Mouse (Mus musculus) CH12.LX (cell line): ENCODE measurements around the gene Slc4a7. TPM values are rescaled to one million over a fixed set of nuclear protein-coding genes. Genes with fewer than 3 reads are reported as not detected.
A peak's percentile ranks its signal among the peaks of the same experiment; 100 is the strongest.

Experiments
- DNase-seq: peaks from one replicate; pipeline ENCODE4 v3.0.0-alpha.2; 2013; ENCODE audit errors: extremely low read depth
- H3K27ac ChIP-seq: 2 replicates; pipeline ENCODE4 v1.5.1; 2012; ENCODE audit warnings: low read depth, mild to moderate bottlenecking, control low read depth, moderate library complexity; ENCODE audit not compliant: insufficient read depth
- H3K27me3 ChIP-seq: replicated peaks from 2 replicates; pipeline ENCODE3; 2012; ENCODE audit warnings: inconsistent platforms
- H3K36me3 ChIP-seq, 2 experiments: replicated peaks in 1 of 2; 2 replicates each; pipeline versions ENCODE3 to v1.6.1; 2012; ENCODE audit warnings: inconsistent platforms in 1 of 2, low read length in 1 of 2, mild to moderate bottlenecking in 1 of 2, mixed read lengths in 1 of 2, moderate library complexity in 1 of 2; ENCODE audit not compliant: control insufficient read depth in 1 of 2, insufficient read depth in 1 of 2
- H3K4me1 ChIP-seq, 2 experiments: 2 replicates each; pipeline ENCODE4 v1.6.1; 2012; ENCODE audit warnings: inconsistent platforms in 1 of 2, moderate library complexity in 1 of 2; ENCODE audit not compliant: insufficient read depth in 2 of 2, control insufficient read depth in 1 of 2
- H3K4me2 ChIP-seq: 2 replicates; pipeline ENCODE4 v1.6.1; 2012; ENCODE audit warnings: low read depth, mild to moderate bottlenecking, control low read depth; ENCODE audit not compliant: poor library complexity, insufficient read depth, severe bottlenecking
- H3K4me3 ChIP-seq, 3 experiments: fragments of 150-350 bp in 1 of 3; sonication (generic) in 1 of 3; replicated peaks in 1 of 3; 2 replicates each; pipeline versions ENCODE3 to v1.5.1; 2011 to 2012; ENCODE audit warnings: low read depth in 2 of 3, low read length in 2 of 3, mild to moderate bottlenecking in 2 of 3, moderate library complexity in 2 of 3, control low read depth in 1 of 3, improper control_type of control experiment in 1 of 3, inconsistent platforms in 1 of 3, mixed read lengths in 1 of 3; ENCODE audit not compliant: poor library complexity in 1 of 3
- H3K79me2 ChIP-seq: replicated peaks from 2 replicates; pipeline ENCODE4 v1.6.1; 2012; ENCODE audit warnings: mild to moderate bottlenecking, moderate library complexity; ENCODE audit not compliant: control insufficient read depth, poor library complexity, insufficient read depth, severe bottlenecking; ENCODE audit errors: extremely low read depth
- H3K9ac ChIP-seq: 2 replicates; pipeline ENCODE4 v1.6.1; 2012; ENCODE audit warnings: low read depth, mild to moderate bottlenecking, control low read depth, moderate library complexity; ENCODE audit not compliant: insufficient read depth
- H3K9me3 ChIP-seq: replicated peaks from 2 replicates; pipeline ENCODE3; 2012; ENCODE audit warnings: low read length, inconsistent platforms, mixed read lengths
- BHLHE40 ChIP-seq: IDR thresholded peaks from 2 replicates; pipeline ENCODE4 v1.6.1; 2011; ENCODE audit warnings: mild to moderate bottlenecking, low read depth, low read length, improper control_type of control experiment
- CHD2 ChIP-seq: IDR thresholded peaks from 2 replicates; pipeline ENCODE4 v1.6.1; 2011; ENCODE audit warnings: low read length, improper control_type of control experiment
- CTCF ChIP-seq, 2 experiments: IDR thresholded peaks in 1 of 2; conservative IDR thresholded peaks in 1 of 2; 2 replicates each; pipeline ENCODE4 v1.5.1; 2011 to 2012; ENCODE audit warnings: low read depth in 2 of 2, low read length in 2 of 2, improper control_type of control experiment in 1 of 2, inconsistent platforms in 1 of 2, mild to moderate bottlenecking in 1 of 2, moderate library complexity in 1 of 2
- ELF1 ChIP-seq: IDR thresholded peaks from 2 replicates; pipeline ENCODE4 v1.6.1; 2014; ENCODE audit warnings: low read depth, mild to moderate bottlenecking, inconsistent platforms, low read length, improper control_type of control experiment
- HCFC1 ChIP-seq: IDR thresholded peaks from 2 replicates; pipeline ENCODE4 v1.6.1; 2012; ENCODE audit warnings: low read depth, mild to moderate bottlenecking, inconsistent platforms, low read length, improper control_type of control experiment
- IRF4 ChIP-seq: IDR thresholded peaks from 2 replicates; pipeline ENCODE4 v1.6.1; 2014; ENCODE audit warnings: low read depth, mild to moderate bottlenecking, inconsistent platforms, low read length, improper control_type of control experiment
- JUN ChIP-seq: IDR thresholded peaks from 2 replicates; pipeline ENCODE4 v1.6.1; 2011; ENCODE audit warnings: low read depth, mild to moderate bottlenecking, low read length, improper control_type of control experiment, moderate library complexity; ENCODE audit not compliant: insufficient read depth
- JUND ChIP-seq: conservative IDR thresholded peaks from 2 replicates; pipeline ENCODE4 v1.6.1; 2011; ENCODE audit warnings: low read depth, low read length, improper control_type of control experiment
- MAFK ChIP-seq: IDR thresholded peaks from 2 replicates; pipeline ENCODE4 v1.6.1; 2011; ENCODE audit warnings: low read length, improper control_type of control experiment; ENCODE audit not compliant: insufficient replicate concordance
- MAX ChIP-seq: IDR thresholded peaks from 2 replicates; pipeline ENCODE4 v1.6.1; 2011; ENCODE audit warnings: low read length, improper control_type of control experiment
- MAZ ChIP-seq: IDR thresholded peaks from 2 replicates; pipeline ENCODE4 v1.6.1; 2012; ENCODE audit warnings: low read depth, mild to moderate bottlenecking, inconsistent platforms, low read length, improper control_type of control experiment, moderate library complexity
- MXI1 ChIP-seq: IDR thresholded peaks from 2 replicates; pipeline ENCODE4 v1.6.1; 2011; ENCODE audit warnings: mild to moderate bottlenecking, low read depth, low read length, improper control_type of control experiment
- MYC ChIP-seq: IDR thresholded peaks from 2 replicates; pipeline ENCODE4 v1.6.1; 2011; ENCODE audit warnings: low read depth, mild to moderate bottlenecking, improper control_type of control experiment, low read length
- NRF1 ChIP-seq: IDR thresholded peaks from 2 replicates; pipeline ENCODE4 v1.6.1; 2014; ENCODE audit warnings: low read depth, mild to moderate bottlenecking, inconsistent platforms, low read length, improper control_type of control experiment, moderate library complexity
- PAX5 ChIP-seq: IDR thresholded peaks from 2 replicates; pipeline ENCODE4 v1.6.1; 2012; ENCODE audit warnings: low read length, inconsistent platforms, mixed read lengths
- POLR2A ChIP-seq: IDR thresholded peaks from 2 replicates; pipeline ENCODE4 v1.6.1; 2011; ENCODE audit warnings: low read depth, mild to moderate bottlenecking, improper control_type of control experiment, low read length
- POLR2AphosphoS2 ChIP-seq: IDR thresholded peaks from 2 replicates; pipeline ENCODE4 v1.6.1; 2011; ENCODE audit warnings: low read depth, low read length, improper control_type of control experiment
- RCOR1 ChIP-seq: conservative IDR thresholded peaks from 2 replicates; pipeline ENCODE4 v1.6.1; 2012; ENCODE audit warnings: low read depth, mild to moderate bottlenecking, inconsistent platforms, low read length, improper control_type of control experiment
- SIN3A ChIP-seq: IDR thresholded peaks from 2 replicates; pipeline ENCODE4 v1.6.1; 2012; ENCODE audit warnings: low read length, improper control_type of control experiment, inconsistent platforms
- SMC3 ChIP-seq: IDR thresholded peaks from 2 replicates; pipeline ENCODE4 v1.6.1; 2011; ENCODE audit warnings: low read depth, low read length, improper control_type of control experiment
- UBTF ChIP-seq: IDR thresholded peaks from 2 replicates; pipeline ENCODE4 v1.6.1; 2012; ENCODE audit warnings: low read depth, mild to moderate bottlenecking, inconsistent platforms, low read length, improper control_type of control experiment, moderate library complexity
- USF2 ChIP-seq: conservative IDR thresholded peaks from 2 replicates; pipeline ENCODE4 v1.6.1; 2011; ENCODE audit warnings: low read depth, low read length, improper control_type of control experiment
- ZKSCAN1 ChIP-seq: IDR thresholded peaks from 2 replicates; pipeline ENCODE4 v1.6.1; 2012; ENCODE audit warnings: low read depth, inconsistent platforms, low read length, improper control_type of control experiment, borderline replicate concordance
- dilution Hi-C: fragments of 300-500 bp; cut with MboI; formaldehyde crosslinking; loops from 2 replicates; pipeline ENCODE4 v1.14.3; 2020; ENCODE audit warnings: low sequenced_read_pairs; ENCODE audit not compliant: extremely low pct_unique_long_range_greater_than_20kb, extremely low pct_ligation_motif_present
- in situ Hi-C: fragments of 300-500 bp; cut with MboI; formaldehyde crosslinking; loops from 3 replicates; pipeline ENCODE4 v1.14.3; 2019; ENCODE audit warnings: low sequenced_read_pairs, low pct_ligation_motif_present, low pct_unique_long_range_greater_than_20kb, mixed read lengths
- polyA plus RNA-seq: library from polyadenylated mRNA; unstranded; fragments of >175 nt; gene quantifications from 2 replicates; pipeline ENCODE4 v1.2.1, GENCODE M21; 2012; ENCODE audit warnings: low read depth; ENCODE audit not compliant: insufficient read length
- total RNA-seq, 2 experiments: library from RNA; depleted of rRNA; stranded (reverse); fragments of 300-350 nt in 1 of 2; fragments of >200 nt in 1 of 2; gene quantifications; 2 replicates each; pipeline ENCODE4 v1.2.3; 2012 to 2014

The Slc4a7 gene
- total and polyA plus RNA-seq, 3 experiments: 13.6 to 19.0 (median 17.6) TPM

DNA sequence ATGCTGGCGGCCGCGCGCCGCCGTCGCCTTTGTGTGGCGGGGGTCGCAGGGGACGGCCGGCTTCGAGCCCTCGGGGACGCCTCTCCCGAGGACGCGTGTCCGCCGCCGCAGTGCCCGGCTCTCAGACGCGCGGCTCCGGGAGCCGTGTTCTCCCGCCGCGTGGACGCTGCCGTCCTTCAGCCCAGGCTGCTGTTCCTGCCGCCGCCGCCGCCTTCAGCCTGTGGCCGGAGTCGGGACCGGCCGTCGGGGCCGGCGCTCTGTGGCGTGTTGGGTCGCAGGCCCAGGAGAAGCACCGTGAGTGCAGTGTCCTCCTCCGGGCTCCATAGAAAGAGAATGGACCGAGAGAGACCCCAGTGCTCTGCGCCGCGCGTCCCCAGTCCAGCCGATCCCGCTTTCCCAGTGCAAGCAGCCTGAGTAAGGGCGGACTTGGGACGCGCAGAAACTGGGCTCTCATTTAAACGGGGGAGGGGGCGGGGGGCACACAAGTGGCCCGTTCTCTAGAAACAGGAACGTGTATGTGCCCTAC is 1.3 kb downstream of the Slc4a7 start:
- Histone ChIP-seq H3K4me3 (peak overlapping the region; percentile 64 to 97 (median 87)), H3K27me3 (no peaks in the 10 kb centered on the region), H3K9me3 (no peaks in the 10 kb centered on the region), H3K79me2 (peaks cover 2% of the 10 kb centered on the region; the same call in 1 of the 2 replicates), H3K36me3 (peaks cover 0 to 4% of the 10 kb centered on the region in 2 experiments), H3K9ac (peak overlapping the region; percentile 72), H3K4me1 (peaks cover 3 to 40% of the 10 kb centered on the region in 2 experiments; a peak in 3 of 4 replicates), H3K4me2 (peak overlapping the region; percentile 65)
- dilution Hi-C loops: no loop called here
- in situ Hi-C loops: no loop called here
- peak; percentile 35 for DNase-seq
- TF ChIP-seq MAFK (no peak), UBTF (0 out of 2 replicates have a peak, but pooled peaks have one; percentile 83), MXI1 (peak; percentile 51)
- TF ChIP-seq, all 38 proteins: peak for 2
- no peak overlapping the region for H3K27ac ChIP-seq

DNA sequence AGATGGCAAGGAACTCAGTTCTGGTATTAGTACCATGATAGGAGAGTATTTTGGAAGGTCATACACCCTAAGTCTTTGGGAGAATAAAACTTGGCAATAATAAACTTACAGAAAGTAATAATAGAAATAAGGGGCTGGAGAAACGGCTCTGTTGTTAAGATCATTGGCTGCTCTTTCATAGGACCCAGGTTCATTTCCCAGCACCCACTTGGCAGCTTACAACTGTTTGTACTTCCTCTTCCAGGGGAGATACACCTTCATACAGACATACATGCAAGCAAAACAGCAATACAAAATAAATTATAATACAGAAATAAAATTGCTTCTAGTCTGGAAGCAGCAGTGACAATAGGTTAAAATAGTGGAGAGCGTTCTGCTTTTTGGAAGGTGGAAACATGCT is 2.6 kb downstream of the Slc4a7 start:
- Histone ChIP-seq H3K27me3 (no peaks in the 10 kb centered on the region), H3K4me3 (no peak overlapping the region), H3K4me2 (peak overlapping the region; percentile 66; the same call in 1 of the 2 replicates), H3K9me3 (no peaks in the 10 kb centered on the region), H3K4me1 (peaks cover 3 to 43% of the 10 kb centered on the region in 2 experiments; a peak in 3 of 4 replicates), H3K36me3 (peaks cover 0 to 9% of the 10 kb centered on the region in 2 experiments), H3K9ac (no peak overlapping the region), H3K79me2 (peaks cover 2% of the 10 kb centered on the region; the same call in 1 of the 2 replicates), H3K27ac (no peak overlapping the region)
- no peak for DNase-seq
- dilution Hi-C loops (no loop called here), in situ Hi-C loops (no loop called here)
- TF ChIP-seq MAZ: no peak
- TF ChIP-seq RCOR1: no peak
- TF ChIP-seq PAX5: no peak
- no peak for TF ChIP-seq SIN3A
- no peak for TF ChIP-seq JUN
- TF ChIP-seq POLR2A: no peak
- no peak for TF ChIP-seq NRF1
- no peak for TF ChIP-seq HCFC1
- no peak for TF ChIP-seq CHD2
- TF ChIP-seq IRF4: no peak
- TF ChIP-seq MAX: no peak
- TF ChIP-seq POLR2AphosphoS2: no peak
- TF ChIP-seq ZKSCAN1: no peak
- TF ChIP-seq ELF1: no peak
- no peak for TF ChIP-seq MYC
- no peak for TF ChIP-seq USF2
- TF ChIP-seq CTCF (conservative IDR thresholded peaks at IDR 0.05 in 1 of 2, IDR thresholded peaks at IDR 0.05 in 1 of 2; ENCODE audit: low read depth in 2 of 2, low read length in 2 of 2): no peak
- no peak for TF ChIP-seq JUND
- TF ChIP-seq BHLHE40: no peak
- TF ChIP-seq SMC3: no peak
